Mouse (Mus musculus) natural killer cell, adult 2 months (primary cell): Measurements from ENCODE around the gene Ift22.
"Not testable (repeated sequence)": the region's sequence is repeated elsewhere in the genome, so short reads cannot be mapped to it uniquely, and the experiment has no call there.

ENCODE experiments used
- DNase-seq, 2 experiments: peaks; one replicate each; pipeline ENCODE4 v3.0.0; 2022; ENCODE audit warnings: low spot score in 2 of 2

Ift22 gene

DNA sequence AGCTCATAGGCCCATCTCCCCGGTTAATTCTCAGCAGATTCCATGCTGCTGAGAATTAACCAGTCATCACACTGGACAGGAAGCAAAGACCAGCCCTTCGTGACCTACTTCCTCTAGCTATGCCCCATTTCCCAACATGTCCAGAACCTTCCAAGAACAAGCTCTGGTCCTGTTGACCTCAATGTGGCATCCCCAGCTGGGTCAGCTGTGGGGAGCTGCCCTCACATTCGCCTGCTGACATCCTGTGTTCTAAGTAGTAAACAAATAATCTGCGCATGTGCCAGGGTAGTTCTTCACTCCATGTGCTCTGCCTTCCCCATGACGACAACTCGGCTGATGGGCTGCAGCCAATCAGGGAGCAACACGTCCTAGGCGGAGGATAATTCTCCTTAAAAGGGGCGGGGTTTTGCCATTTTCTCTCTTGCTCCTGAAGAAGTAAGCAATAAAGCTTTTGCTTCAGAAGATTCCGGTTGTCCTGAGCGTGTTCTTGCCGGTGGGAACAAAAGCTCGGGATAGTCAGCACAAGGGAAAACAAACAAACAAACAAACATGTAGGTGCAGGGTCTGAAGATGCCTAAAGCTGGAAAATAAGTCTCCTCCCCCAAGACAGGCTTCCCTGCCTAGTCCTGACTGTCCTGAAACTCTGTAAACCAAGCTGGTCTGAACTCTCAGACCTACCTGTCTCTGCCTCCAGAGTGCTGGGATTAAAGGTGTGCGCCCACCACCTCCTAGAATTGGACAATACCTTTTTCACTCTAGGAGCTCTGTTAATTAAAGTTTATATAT, 41.8 kb downstream of the Ift22 start:
- not testable (repeated sequence) for DNase-seq

DNA sequence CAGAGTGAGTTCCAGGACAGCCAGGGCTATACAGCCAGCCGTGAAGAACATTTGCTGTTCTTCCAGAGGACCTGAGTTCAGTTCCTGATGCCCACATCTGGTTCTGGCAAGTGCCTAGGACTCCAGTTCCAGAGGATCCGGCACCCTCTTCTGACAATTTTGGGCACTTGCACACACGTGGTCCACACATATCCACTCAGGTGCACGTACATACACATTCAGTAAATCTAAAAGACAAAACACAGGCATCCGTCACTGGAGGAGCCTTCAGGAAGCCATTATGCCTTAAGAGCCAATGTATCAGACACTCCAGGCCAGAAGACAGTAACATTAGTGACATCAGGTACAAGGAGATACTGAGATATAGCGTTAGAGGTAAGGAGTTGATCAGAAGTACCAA, 42.6 kb downstream of the Ift22 start:
- DNase-seq, result no peak

DNA sequence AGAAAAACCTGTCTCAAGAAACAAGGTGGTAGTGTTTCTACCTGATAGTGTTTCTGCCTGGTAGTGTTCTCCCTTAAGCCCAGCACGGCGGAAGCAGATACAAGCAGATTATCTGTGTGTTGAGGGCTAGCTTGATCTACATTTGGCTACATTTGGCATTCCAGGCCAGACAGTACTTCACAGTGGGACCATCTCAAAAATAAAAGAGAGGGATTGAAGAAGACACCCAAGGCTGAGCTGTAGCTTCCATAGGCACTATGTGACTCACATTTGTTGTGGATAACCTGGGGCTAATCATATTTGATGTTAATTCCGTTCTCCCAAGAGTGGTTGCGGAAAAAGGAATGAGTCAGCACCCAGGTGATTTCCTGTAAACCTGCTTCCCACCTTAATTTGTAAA, 44.2 kb downstream of the Ift22 start:
- DNase-seq, result no peak

GRCm38 (mm10) chr5:136953015-136953414, 45.1 kb downstream of the Ift22 start, which contains the start of gene Fis1:
Gene Fis1, plus strand, starts transcription at chr5:136953275.
- peak; percentile 50 to 62 for DNase-seq

DNA sequence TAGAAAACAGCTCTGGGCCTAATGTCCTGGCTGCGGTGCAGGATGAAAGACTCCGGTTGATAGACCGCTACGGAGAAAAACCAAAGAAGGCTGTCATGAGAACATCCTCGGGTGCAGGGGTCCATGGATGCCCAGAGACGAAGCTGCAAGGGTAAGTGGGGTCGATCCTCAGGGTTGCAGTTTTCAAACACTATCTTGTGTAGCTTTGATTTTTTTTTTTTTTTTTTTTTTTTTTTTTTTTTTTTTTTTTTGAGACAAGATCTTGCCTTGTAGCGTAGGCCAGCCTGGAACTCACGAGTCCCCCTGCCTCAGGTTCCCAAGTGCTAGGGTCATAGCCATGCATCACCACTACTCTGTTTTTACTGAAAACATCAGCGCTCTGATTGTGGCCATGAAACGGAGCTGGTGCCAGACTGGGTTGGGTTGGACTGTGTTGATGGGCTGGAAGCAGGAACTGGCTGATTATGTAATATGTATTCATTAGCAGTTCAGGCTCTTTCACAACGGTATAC, 45.5 kb downstream of the Ift22 start:
- no peak for DNase-seq

DNA sequence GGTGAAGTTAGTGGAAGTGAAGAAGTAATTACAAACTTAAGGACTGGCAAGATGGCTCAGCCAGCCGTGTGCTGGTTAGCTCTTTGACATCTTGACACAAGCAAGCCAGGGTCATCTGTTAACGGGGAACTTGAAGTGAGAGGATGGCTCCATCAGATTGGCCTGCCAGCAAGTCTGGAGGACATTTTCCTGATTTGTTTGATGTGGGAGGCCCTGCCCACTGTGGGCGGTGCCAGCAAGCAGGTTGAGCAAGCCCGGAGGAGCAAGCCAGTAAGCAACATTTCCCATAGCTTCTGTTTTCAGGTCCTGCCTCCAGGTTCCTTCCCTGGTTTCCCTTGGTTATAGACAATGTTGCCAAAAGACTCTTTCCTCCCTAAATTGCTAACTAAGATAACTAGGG, 47.7 kb downstream of the Ift22 start:
- DNase-seq, result no peak

- DNase-seq, result no peak
These were observed 49.3 kb downstream of the Ift22 start for GRCm38 (mm10) chr5:136957250-136957649.

DNA sequence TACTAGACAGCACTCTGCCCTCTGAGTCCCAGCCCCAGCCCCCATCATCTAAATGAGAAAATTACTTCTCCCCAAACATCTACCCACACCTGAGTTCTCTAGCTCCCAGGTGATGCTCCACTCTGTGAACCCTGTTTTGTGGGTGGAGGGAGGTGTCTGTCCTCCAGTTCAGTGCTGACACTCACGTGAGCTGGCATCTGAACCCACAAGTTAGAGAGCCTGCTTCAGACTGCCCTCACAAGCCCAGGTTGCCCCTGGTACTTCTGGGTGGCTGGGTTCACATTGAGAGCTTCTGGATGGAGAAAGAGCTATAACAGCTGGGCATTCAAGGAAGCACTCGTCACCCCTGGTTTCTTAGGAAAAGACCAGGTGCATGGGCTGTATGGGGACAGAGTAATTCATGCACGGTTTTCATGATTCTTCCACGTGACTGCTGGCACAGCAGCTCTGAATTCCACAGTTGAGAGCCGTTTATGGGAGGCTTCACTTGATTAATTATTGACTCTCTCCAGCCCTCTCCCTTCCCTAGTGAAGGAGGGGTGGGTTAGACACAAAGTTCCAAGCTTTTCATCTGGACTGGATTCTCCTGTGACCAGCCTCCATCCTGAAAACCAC, 51.1 kb downstream of the Ift22 start:
- no peak for DNase-seq

DNA sequence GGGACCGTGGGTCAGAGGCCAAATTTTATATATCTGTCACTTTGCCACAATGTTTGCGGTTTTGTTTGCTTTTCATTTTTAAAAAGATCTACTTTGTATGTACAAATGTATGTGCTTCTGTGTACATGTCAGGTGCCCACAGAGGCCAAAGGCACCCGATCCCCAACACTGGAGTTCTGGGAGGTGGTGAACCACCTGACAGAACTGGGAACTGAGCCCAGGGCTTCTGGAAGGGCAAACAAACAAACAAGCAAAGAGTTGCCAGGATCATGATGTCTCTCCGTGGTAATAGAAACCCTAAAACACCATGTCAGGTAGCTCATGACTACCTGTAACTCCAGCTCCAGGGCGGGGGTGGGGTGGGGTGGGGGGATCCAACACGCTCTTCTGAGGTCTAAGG, 52.1 kb downstream of the Ift22 start:
- DNase-seq, result no peak

GRCm38 (mm10) chr5:136961334-136961982, 53.5 kb downstream of the Ift22 start:
- no peak for DNase-seq

DNA sequence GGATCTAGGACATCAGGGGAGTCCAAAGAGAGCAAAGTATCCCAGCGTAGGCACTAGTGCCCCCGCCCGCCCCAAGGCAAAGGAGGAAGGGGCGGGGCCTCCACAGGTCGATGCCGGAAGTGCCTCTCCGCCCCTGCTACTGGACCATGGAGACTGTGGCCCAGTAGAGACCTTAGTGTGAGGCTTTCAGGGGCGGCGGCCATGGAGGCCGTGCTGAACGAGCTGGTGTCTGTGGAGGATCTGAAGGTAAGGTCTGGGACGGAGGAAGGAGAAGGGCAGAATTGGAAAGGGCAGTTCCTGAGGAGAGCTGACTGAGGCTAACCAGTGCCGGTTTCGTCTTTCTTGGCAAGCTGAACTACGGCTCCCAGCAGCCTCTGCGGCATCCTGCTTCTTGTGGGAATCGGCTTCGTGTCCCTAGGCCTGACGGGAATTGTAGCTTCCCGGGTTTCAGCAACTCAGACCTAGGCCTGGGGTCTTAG, 54.1 kb downstream of the Ift22 start:
- DNase-seq, result peak; percentile 87 to 88

DNA sequence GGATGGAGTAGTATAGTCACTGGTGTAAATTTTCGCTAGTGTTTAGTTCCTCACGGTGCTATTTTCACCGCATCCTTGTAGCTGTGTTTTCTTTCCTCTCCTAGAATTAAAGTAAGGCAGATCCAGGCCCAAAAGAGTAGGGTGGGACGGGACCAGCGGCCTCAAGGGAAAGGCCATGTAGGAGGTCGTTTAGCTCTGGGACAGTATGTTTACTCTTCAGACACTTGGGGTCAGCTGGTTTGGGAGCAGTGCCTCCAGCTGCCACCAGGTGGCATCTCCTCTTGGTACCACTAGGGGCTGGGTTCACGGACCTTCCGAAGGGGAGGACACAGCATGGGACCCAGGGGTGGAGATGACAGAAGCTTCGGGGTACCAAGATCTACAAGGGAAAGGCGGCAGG, 54.6 kb downstream of the Ift22 start:
- peak; percentile 79 to 84 for DNase-seq

DNA sequence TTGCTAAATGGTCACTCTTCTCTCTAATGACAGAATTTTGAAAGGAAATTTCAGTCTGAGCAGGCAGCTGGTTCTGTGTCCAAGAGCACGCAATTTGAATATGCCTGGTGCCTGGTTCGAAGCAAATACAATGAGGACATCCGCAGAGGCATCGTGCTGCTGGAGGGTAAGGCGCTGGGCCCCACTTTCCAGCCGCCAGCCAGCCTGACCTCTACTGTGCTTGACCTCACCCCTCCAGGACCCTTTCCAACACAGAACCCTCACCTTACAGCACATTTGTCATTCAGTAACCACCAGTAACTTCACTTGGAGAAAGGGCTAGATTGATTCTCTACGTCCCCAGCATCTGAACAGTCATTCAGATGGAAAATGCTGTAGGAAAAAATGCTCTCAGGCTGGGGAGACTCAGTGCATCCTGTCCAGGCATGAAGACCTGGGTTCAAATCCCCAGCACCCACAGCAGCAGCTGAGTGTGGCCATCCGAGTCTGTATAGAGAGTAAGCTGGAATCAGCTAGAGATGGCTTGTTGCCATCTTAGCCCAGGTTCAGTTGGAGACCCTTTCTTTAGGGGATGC, 55.1 kb downstream of the Ift22 start:
- DNase-seq, result no peak
